Comparison of ENCODE assay signal across 10 mouse cellular contexts in the genomic region with DNA sequence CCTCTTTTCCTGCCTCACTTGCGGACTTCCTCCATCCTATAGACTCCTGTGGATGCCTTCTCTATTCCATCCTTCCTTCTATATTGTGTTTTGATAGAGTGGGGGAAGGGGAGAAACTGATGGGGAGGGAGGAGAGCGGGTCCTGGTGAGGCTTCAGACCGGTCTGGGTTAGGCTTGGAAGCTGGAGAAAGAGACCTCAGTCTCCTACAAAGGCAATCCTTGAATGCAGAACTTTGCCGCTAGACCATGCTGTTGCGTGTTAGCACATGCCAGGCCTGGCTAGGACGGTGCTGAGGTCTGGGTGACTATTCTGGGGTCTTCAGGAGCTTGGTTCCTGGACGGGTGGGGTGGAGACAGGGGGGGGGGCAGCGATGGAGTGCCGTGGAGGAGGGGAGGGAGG. TPM values are rescaled to one million over a fixed set of nuclear protein-coding genes. Genes with fewer than 3 reads are reported as not detected.
A peak's percentile ranks its signal among the peaks of the same experiment; 100 is the strongest.
DNase-seq lines count a peak whose midpoint lies in the region; ATAC-seq and TF ChIP-seq lines count a peak whose summit lies in the region.
"Had no signal": no experiment of that assay in that cellular context is flagged by ENCODE, and none has a peak within 500 bp of the region (broad histone marks: within the 10 kb centered on the region; RNA-seq: fewer than 3 reads in every experiment).

No protein-coding gene starts in this region.

- H3K4me2 ChIP-seq in heart, embryonic 13.5 days, result peak overlapping the region; percentile 91
- peak overlapping the region; percentile 64 for H3K4me2 ChIP-seq in forebrain, embryonic 16.5 days (ENCODE audit: low read length)
- H3K4me2 ChIP-seq in midbrain, embryonic 11.5 days, result peak overlapping the region; percentile 75

- H3K4me1 ChIP-seq in heart, embryonic 13.5 days, result peaks cover 11% of the 10 kb centered on the region
- H3K4me1 ChIP-seq in ES-E14 (ENCODE audit: control insufficient read depth in 2 of 2, insufficient read depth in 2 of 2, low read length in 2 of 2, poor library complexity in 1 of 2), result peaks cover 0 to 5% of the 10 kb centered on the region in 2 experiments; a peak in 1 of 4 replicates
- peaks cover 14% of the 10 kb centered on the region for H3K4me1 ChIP-seq in forebrain, embryonic 16.5 days (replicated peaks; ENCODE audit: control insufficient read depth, insufficient read depth, low read length)
- no peaks in the 10 kb centered on the region for H3K4me1 ChIP-seq in midbrain, embryonic 11.5 days (ENCODE audit: control insufficient read depth, insufficient read depth, low read length)

- H3K36me3 ChIP-seq in heart, embryonic 13.5 days, result no peaks in the 10 kb centered on the region
- H3K36me3 ChIP-seq in ES-E14 (ENCODE audit: control insufficient read depth, insufficient read depth, low read length, poor library complexity, severe bottlenecking), result no peaks in the 10 kb centered on the region
- no peaks in the 10 kb centered on the region for H3K36me3 ChIP-seq in forebrain, embryonic 16.5 days (ENCODE audit: control insufficient read depth, insufficient read depth)
- no peaks in the 10 kb centered on the region for H3K36me3 ChIP-seq in midbrain, embryonic 11.5 days (ENCODE audit: control insufficient read depth, insufficient read depth, low read length)

- DNase-seq in heart, postnatal 36 days, result no peak
- no peak for DNase-seq in ES-E14 (ENCODE audit: low read depth, low spot score)
- DNase-seq in midbrain, embryonic 11.5 days (ENCODE audit: low spot score, missing footprints), result no peak
- DNase-seq in thymus, postnatal 0 days (ENCODE audit: low spot score), result no peak
- DNase-seq in left cerebral cortex, postnatal 36 days (ENCODE audit: low spot score in 2 of 2), result no peak
- DNase-seq: adrenal gland, adult 8-10 months had no signal

- H3K4me3 ChIP-seq in heart, embryonic 13.5 days, result peak overlapping the region; percentile 62
- H3K4me3 ChIP-seq in ES-E14 (ENCODE audit: insufficient read depth in 1 of 2, low read depth in 1 of 2, low read length in 2 of 2, poor library complexity in 1 of 2, severe bottlenecking in 1 of 2), result peak overlapping the region; percentile 41 to 54; a peak in 3 of 4 replicates
- peak overlapping the region; percentile 68 for H3K4me3 ChIP-seq in forebrain, embryonic 16.5 days (replicated peaks; ENCODE audit: low read length)
- peak overlapping the region; percentile 52 for H3K4me3 ChIP-seq in midbrain, embryonic 11.5 days (ENCODE audit: low read depth, low read length)
- H3K4me3 ChIP-seq: erythroblast, embryonic 14.5 days had no signal

- ATAC-seq in heart, embryonic 13.5 days (ENCODE audit: extremely low read depth, insufficient number of reproducible peaks, low FRiP score, low TSS enrichment), result no peak
- ATAC-seq in forebrain, embryonic 16.5 days, result no peak
- no peak for ATAC-seq in midbrain, embryonic 11.5 days (ENCODE audit: low FRiP score)
- no peak for ATAC-seq in CD4-positive, CD25-positive, alpha-beta regulatory T cell, adult 4 months

- in situ Hi-C loops in ES-E14 (cut with MboI; ENCODE audit: low sequenced_read_pairs in 2 of 2, unreplicated experiment in 2 of 2), result loop anchor here (25.0 kb wide), 1 partner anchor 254 kb away; no protein-coding TSS in a partner anchor

- intact Hi-C loops in heart, postnatal 36 days (cut with DNase I), result loop anchor here (2.0 to 5.0 kb wide), 2 partner anchors 99 to 186 kb away; no protein-coding TSS in a partner anchor
- intact Hi-C loops in left cerebral cortex, postnatal 36 days (cut with DNase I), result loop anchor here (1.0 to 5.0 kb wide), 8 partner anchors 79 to 964 kb away; no protein-coding TSS in a partner anchor

- peaks cover 86% of the 10 kb centered on the region for H3K27me3 ChIP-seq in heart, embryonic 13.5 days (replicated peaks)
- 0 out of 2 replicates have a peak, but pooled peaks cover 4% of the 10 kb centered on the region for H3K27me3 ChIP-seq in forebrain, embryonic 16.5 days (replicated peaks; ENCODE audit: control insufficient read depth, insufficient read depth, low read length)
- peaks cover 15% of the 10 kb centered on the region for H3K27me3 ChIP-seq in midbrain, embryonic 11.5 days (ENCODE audit: control insufficient read depth, insufficient read depth, low read length)

- no peak overlapping the region for H3K27ac ChIP-seq in heart, embryonic 13.5 days (replicated peaks)
- no peak overlapping the region for H3K27ac ChIP-seq in ES-E14 (ENCODE audit: insufficient read depth, low read depth, low read length, poor library complexity, severe bottlenecking)
- no peak overlapping the region; the same call in 1 of the 2 replicates for H3K27ac ChIP-seq in forebrain, embryonic 16.5 days (ENCODE audit: low read length)
- H3K27ac ChIP-seq in midbrain, embryonic 11.5 days (ENCODE audit: low read depth, low read length), result no peak overlapping the region

- WGBS in heart, embryonic 13.5 days, result 5% methylated on average over 9 of the region's 9 CpGs
- WGBS in forebrain, embryonic 16.5 days, result 5% methylated on average over 9 of the region's 9 CpGs
- WGBS in midbrain, embryonic 11.5 days, result 6% methylated on average over 9 of the region's 9 CpGs

- H3K9me3 ChIP-seq in heart, embryonic 13.5 days, result no peaks in the 10 kb centered on the region
- H3K9me3 ChIP-seq in ES-E14 (ENCODE audit: control insufficient read depth, insufficient read depth, low read depth, low read length), result no peaks in the 10 kb centered on the region
- H3K9me3 ChIP-seq in forebrain, embryonic 16.5 days (ENCODE audit: control insufficient read depth, low read length), result no peaks in the 10 kb centered on the region
- H3K9me3 ChIP-seq in midbrain, embryonic 11.5 days (ENCODE audit: control insufficient read depth, low read length), result no peaks in the 10 kb centered on the region

- peak overlapping the region; percentile 52; the same call in 1 of the 2 replicates for H3K9ac ChIP-seq in heart, embryonic 13.5 days
- H3K9ac ChIP-seq in ES-E14 (ENCODE audit: insufficient read depth, low read depth, low read length, poor library complexity, severe bottlenecking), result peak overlapping the region; percentile 18; the same call in 1 of the 2 replicates
- H3K9ac ChIP-seq in forebrain, embryonic 16.5 days (replicated peaks; ENCODE audit: low read depth, low read length), result peak overlapping the region; percentile 73
- H3K9ac ChIP-seq in midbrain, embryonic 11.5 days (ENCODE audit: low read length), result no peak overlapping the region; the same call in 1 of the 2 replicates

TF ChIP-seq in ES-E14, 5 proteins besides CTCF, POLR2A, EP300 and RAD21:
- TF ChIP-seq ZNF384 (IDR thresholded peaks at IDR 0.05; ENCODE audit: low read depth, low read length) (no peak), CHD2 (IDR thresholded peaks at IDR 0.05; ENCODE audit: low read depth, low read length) (no peak), MAFK (IDR thresholded peaks at IDR 0.05; ENCODE audit: insufficient read depth, low read depth, low read length) (no peak), ZC3H11A (IDR thresholded peaks at IDR 0.05; ENCODE audit: borderline replicate concordance, low read depth, low read length) (no peak), HCFC1 (IDR thresholded peaks at IDR 0.05; ENCODE audit: borderline replicate concordance, insufficient read depth, low read length) (no peak)

RNA-seq across cellular contexts. Expression of a gene that starts 0.7 kb away (rescaled TPM):
- 0.13 and 0.40 TPM in 2 replicates for polyA plus RNA-seq in heart, embryonic 13.5 days (2015; fragmentation: Nextera tagmentation; extraction: Ambion mirVana)
- total RNA-seq in heart, postnatal 36 days (2021), result under 1 TPM; 0.38 to 0.47 TPM
- total RNA-seq in ES-E14 (2012; rRNA removed), result 0.11 and 0.13 TPM in 2 replicates
- polyA plus RNA-seq in forebrain, embryonic 16.5 days (2015; fragmentation: Nextera tagmentation; extraction: Ambion mirVana), result 9.5 and 10.4 TPM in 2 replicates
- polyA plus RNA-seq in midbrain, embryonic 11.5 days (2014; fragmentation: Nextera tagmentation; extraction: Ambion mirVana), result 0.20 and 0.51 TPM in 2 replicates
- 0.09 and 0.13 TPM in 2 replicates for polyA plus RNA-seq in thymus, postnatal 0 days (2015; fragmentation: Nextera tagmentation; extraction: Ambion mirVana)
- total RNA-seq in left cerebral cortex, postnatal 36 days (2021), result 10 to 100 TPM; 32.1 to 44.5 TPM
- not detected for polyA plus RNA-seq in CD4-positive, CD25-positive, alpha-beta regulatory T cell, adult 4 months (2017; shearing (Covaris generic))
- polyA plus RNA-seq: erythroblast, embryonic 14.5 days had no signal
